Mouse (Mus musculus) liver, embryonic 14.5 days (tissue): ENCODE data around the gene Cntnap5c.
"Not testable (repeated sequence)": the region's sequence is repeated elsewhere in the genome, so short reads cannot be mapped to it uniquely, and the experiment has no call there.

Source experiments
- CTCF ChIP-seq: IDR thresholded peaks from 2 replicates; pipeline ENCODE4 v1.5.1; 2016; ENCODE audit warnings: antibody characterized with exemption, low read depth, control low read depth
- EP300 ChIP-seq: IDR thresholded peaks from 2 replicates; pipeline ENCODE4 v1.6.1; 2016; ENCODE audit warnings: antibody characterized with exemption, low read depth

GRCm38 (mm10) chr17:57855811-57856210, 86.4 kb downstream of the Cntnap5c start:
- not testable (repeated sequence) for TF ChIP-seq CTCF, EP300
